Mouse (Mus musculus) embryonic fibroblast, embryonic 13.5 days (primary cell): ENCODE measurements at regions not wholly inside any gene's neighbourhood (a gene's known extent, or its start where the extent isn't known, plus 50 kb on each side); places are given as distances from the start of the nearest gene placed in this dataset.

ENCODE experiments used
- CTCF ChIP-seq: IDR thresholded peaks from 2 replicates; pipeline ENCODE4 v1.5.1; 2011; ENCODE audit warnings: mild to moderate bottlenecking, control low read depth, low read length, moderate library complexity, borderline replicate concordance; ENCODE audit not compliant: insufficient read depth
- POLR2A ChIP-seq: IDR thresholded peaks from 2 replicates; pipeline ENCODE4 v1.6.1; 2011; ENCODE audit warnings: low read depth, mild to moderate bottlenecking, control low read depth, low read length, moderate library complexity

GRCm38 (mm10) chr19:14776791-14777190 lies 178.9 kb upstream of the Tle4 start:
- no peak for TF ChIP-seq CTCF
- TF ChIP-seq POLR2A: no peak
